22 mouse cellular contexts compared by ENCODE assay signal in genomic region chr3:34615526-34615925, GRCm38 (mm10). TPM values are rescaled to one million over a fixed set of nuclear protein-coding genes. Genes with fewer than 3 reads are reported as not detected.
DNase-seq lines count a peak whose midpoint lies in the region; ATAC-seq and TF ChIP-seq lines count a peak whose summit lies in the region.
"Had no signal": no experiment of that assay in that cellular context is flagged by ENCODE, and none has a peak within 500 bp of the region (broad histone marks: within the 10 kb centered on the region; RNA-seq: fewer than 3 reads in every experiment).

No protein-coding gene starts in this region.

- H3K9ac ChIP-seq in embryonic facial prominence, embryonic 12.5 days, result no peak overlapping the region
- no peak overlapping the region for H3K9ac ChIP-seq in heart, adult 2 months (ENCODE audit: low read depth, low read length)
- no peak overlapping the region for H3K9ac ChIP-seq in lung, postnatal 0 days (replicated peaks; ENCODE audit: low read depth)
- H3K9ac ChIP-seq in limb, embryonic 15.5 days, result no peak overlapping the region
- H3K9ac ChIP-seq: heart, embryonic 13.5 days; hindbrain, embryonic 15.5 days; liver, postnatal 0 days; neural tube, embryonic 12.5 days had no signal

- no peaks in the 10 kb centered on the region for H3K36me3 ChIP-seq in embryonic facial prominence, embryonic 12.5 days
- H3K36me3 ChIP-seq in embryonic facial prominence, embryonic 10.5 days (replicated peaks), result peaks cover 7% of the 10 kb centered on the region
- no peaks in the 10 kb centered on the region for H3K36me3 ChIP-seq in heart, adult 2 months (ENCODE audit: control insufficient read depth, insufficient read depth, low read length)
- no peaks in the 10 kb centered on the region for H3K36me3 ChIP-seq in lung, postnatal 0 days (ENCODE audit: insufficient read depth, low read length)
- no peaks in the 10 kb centered on the region for H3K36me3 ChIP-seq in limb, embryonic 15.5 days
- H3K36me3 ChIP-seq: heart, embryonic 13.5 days; hindbrain, embryonic 15.5 days; neural tube, embryonic 12.5 days had no signal

- no peaks in the 10 kb centered on the region for H3K4me1 ChIP-seq in embryonic facial prominence, embryonic 12.5 days
- H3K4me1 ChIP-seq in embryonic facial prominence, embryonic 10.5 days, result no peaks in the 10 kb centered on the region; the same call in 1 of the 2 replicates
- no peaks in the 10 kb centered on the region for H3K4me1 ChIP-seq in heart, adult 2 months (ENCODE audit: control insufficient read depth, insufficient read depth, low read length)
- no peaks in the 10 kb centered on the region for H3K4me1 ChIP-seq in lung, postnatal 0 days (ENCODE audit: insufficient read depth, low read depth, low read length)
- no peaks in the 10 kb centered on the region for H3K4me1 ChIP-seq in lung, adult 2 months (ENCODE audit: control insufficient read depth, insufficient read depth, low read length)
- H3K4me1 ChIP-seq in limb, embryonic 15.5 days, result no peaks in the 10 kb centered on the region
- H3K4me1 ChIP-seq: hindbrain, embryonic 15.5 days; megakaryocyte, embryonic 14.5 days; neural tube, embryonic 12.5 days had no signal

- no peak overlapping the region for H3K4me2 ChIP-seq in embryonic facial prominence, embryonic 12.5 days (replicated peaks)
- H3K4me2 ChIP-seq in lung, postnatal 0 days (replicated peaks; ENCODE audit: low read depth, low read length), result no peak overlapping the region
- no peak overlapping the region for H3K4me2 ChIP-seq in limb, embryonic 15.5 days
- H3K4me2 ChIP-seq: heart, embryonic 13.5 days; hindbrain, embryonic 15.5 days; neural tube, embryonic 12.5 days had no signal

- 74% methylated on average over 15 of the region's 15 CpGs for WGBS in embryonic facial prominence, embryonic 12.5 days
- WGBS in embryonic facial prominence, embryonic 10.5 days, result 81% methylated on average over 15 of the region's 15 CpGs
- 59% methylated on average over 15 of the region's 15 CpGs for WGBS in heart, adult 2 months
- 49% methylated on average over 15 of the region's 15 CpGs for WGBS in lung, postnatal 0 days
- WGBS in lung, adult 2 months, result 61% methylated on average over 15 of the region's 15 CpGs
- WGBS in limb, embryonic 15.5 days, result 55% methylated on average over 15 of the region's 15 CpGs

- H3K27ac ChIP-seq in embryonic facial prominence, embryonic 12.5 days, result no peak overlapping the region
- no peak overlapping the region for H3K27ac ChIP-seq in embryonic facial prominence, embryonic 10.5 days (replicated peaks)
- H3K27ac ChIP-seq in heart, adult 2 months, result no peak overlapping the region
- no peak overlapping the region for H3K27ac ChIP-seq in lung, postnatal 0 days (ENCODE audit: low read length)
- H3K27ac ChIP-seq in limb, embryonic 15.5 days, result no peak overlapping the region
- H3K27ac ChIP-seq: heart, embryonic 13.5 days; hindbrain, embryonic 15.5 days; neural tube, embryonic 12.5 days had no signal

- TF ChIP-seq EP300 in heart, adult 2 months (IDR thresholded peaks at IDR 0.05; ENCODE audit: insufficient read depth, low read depth, low read length), result no peak
- no peak for TF ChIP-seq EP300 in lung, postnatal 0 days (IDR thresholded peaks at IDR 0.05)

- H3K9me3 ChIP-seq in embryonic facial prominence, embryonic 12.5 days, result no peaks in the 10 kb centered on the region
- H3K9me3 ChIP-seq in embryonic facial prominence, embryonic 10.5 days, result no peaks in the 10 kb centered on the region
- H3K9me3 ChIP-seq in lung, postnatal 0 days (ENCODE audit: low read length), result no peaks in the 10 kb centered on the region
- no peaks in the 10 kb centered on the region for H3K9me3 ChIP-seq in limb, embryonic 15.5 days
- H3K9me3 ChIP-seq: heart, embryonic 13.5 days; hindbrain, embryonic 15.5 days; neural tube, embryonic 12.5 days had no signal

- H3K27me3 ChIP-seq in embryonic facial prominence, embryonic 12.5 days, result no peaks in the 10 kb centered on the region
- no peaks in the 10 kb centered on the region for H3K27me3 ChIP-seq in embryonic facial prominence, embryonic 10.5 days (replicated peaks; ENCODE audit: low read depth, poor library complexity, severe bottlenecking)
- no peaks in the 10 kb centered on the region for H3K27me3 ChIP-seq in heart, adult 2 months (ENCODE audit: control insufficient read depth, insufficient read depth, low read length)
- no peaks in the 10 kb centered on the region for H3K27me3 ChIP-seq in lung, postnatal 0 days (replicated peaks; ENCODE audit: insufficient read depth, low read length)
- no peaks in the 10 kb centered on the region for H3K27me3 ChIP-seq in limb, embryonic 15.5 days
- H3K27me3 ChIP-seq: heart, embryonic 13.5 days; hindbrain, embryonic 15.5 days; megakaryocyte, embryonic 14.5 days; neural tube, embryonic 12.5 days had no signal

- no peak for DNase-seq in embryonic facial prominence, embryonic 10.5 days (ENCODE audit: low spot score)
- peak; percentile 12 for DNase-seq in heart, postnatal 4 days
- no peak for DNase-seq in heart, adult 2 months
- peak; percentile 12 for DNase-seq in lung, postnatal 0 days (ENCODE audit: low spot score)
- DNase-seq in lung, adult 2 months, result no peak
- DNase-seq in ovary, adult 18-20 months (ENCODE audit: low spot score), result no peak
- DNase-seq: adrenal gland, adult 8-10 months; cerebellum, adult 11 months; cerebellum, postnatal 25 days; gastrocnemius, postnatal 14 days; kidney, adult 2 months; kidney, postnatal 14 days; liver; liver, postnatal 0 days; right cerebral cortex, postnatal 25 days; thymus, postnatal 14 days had no signal

- 0 out of 2 replicates have a peak, but pooled peaks have one; percentile 28 for ATAC-seq in embryonic facial prominence, embryonic 12.5 days (ENCODE audit: insufficient number of reproducible peaks, insufficient read depth, low FRiP score, low TSS enrichment)
- peak; percentile 53; the same call in 1 of the 2 replicates for ATAC-seq in lung, postnatal 0 days
- ATAC-seq in limb, embryonic 15.5 days (ENCODE audit: insufficient number of reproducible peaks, low FRiP score, low TSS enrichment, low read depth), result peak; percentile 55; the same call in 1 of the 2 replicates
- ATAC-seq: liver, postnatal 0 days had no signal

- intact Hi-C loops in heart, adult 2 months (cut with DNase I), result no loop called here

- no peak for TF ChIP-seq POLR2A in heart, adult 2 months (IDR thresholded peaks at IDR 0.05; ENCODE audit: insufficient read depth, low read depth, low read length)
- TF ChIP-seq POLR2A in lung, adult 2 months (IDR thresholded peaks at IDR 0.05; ENCODE audit: borderline replicate concordance, extremely low read depth, low read depth, low read length), result no peak

- H3K79me2 ChIP-seq in heart, adult 2 months (replicated peaks; ENCODE audit: control insufficient read depth, insufficient read depth, low read length), result no peaks in the 10 kb centered on the region

- no peak overlapping the region for H3K4me3 ChIP-seq in embryonic facial prominence, embryonic 12.5 days
- no peak overlapping the region for H3K4me3 ChIP-seq in embryonic facial prominence, embryonic 10.5 days
- H3K4me3 ChIP-seq in heart, adult 2 months, result no peak overlapping the region
- no peak overlapping the region for H3K4me3 ChIP-seq in lung, postnatal 0 days (ENCODE audit: low read depth, low read length)
- H3K4me3 ChIP-seq in lung, adult 2 months (replicated peaks; ENCODE audit: extremely low read depth, low read depth, low read length), result no peak overlapping the region
- H3K4me3 ChIP-seq in limb, embryonic 15.5 days, result no peak overlapping the region
- H3K4me3 ChIP-seq: heart, embryonic 13.5 days; hindbrain, embryonic 15.5 days; megakaryocyte, embryonic 14.5 days; neural tube, embryonic 12.5 days had no signal

- no peak for TF ChIP-seq CTCF in heart, adult 2 months (IDR thresholded peaks at IDR 0.05)
- TF ChIP-seq CTCF in lung, postnatal 0 days (IDR thresholded peaks at IDR 0.05), result no peak
- TF ChIP-seq CTCF in lung, adult 2 months (IDR thresholded peaks at IDR 0.05; ENCODE audit: insufficient read depth, low read length), result no peak

RNA-seq across cellular contexts. Expression of gene Sox2, which starts 34.7 kb away (rescaled TPM):
- polyA plus RNA-seq in embryonic facial prominence, embryonic 12.5 days (2016; fragmentation: Nextera tagmentation; extraction: Ambion mirVana), result 11.4 and 13.5 TPM in 2 replicates
- 12.2 and 16.1 TPM in 2 replicates for polyA plus RNA-seq in embryonic facial prominence, embryonic 10.5 days (2016; fragmentation: Nextera tagmentation; extraction: Ambion mirVana)
- total RNA-seq in heart, postnatal 4 days (2021), result not detected
- total RNA-seq in heart, adult 2 months (2021), result not detected
- polyA plus RNA-seq in heart, adult 2 months (2012; rRNA removed), result 0.66 TPM in 1 of 2 replicates, not detected in the other
- polyA plus RNA-seq in lung, postnatal 0 days (2015; fragmentation: Nextera tagmentation; extraction: Ambion mirVana), result 2.8 and 3.2 TPM in 2 replicates
- 14.2 and 16.0 TPM in 2 replicates for polyA plus RNA-seq in lung, adult 2 months (2012; rRNA removed)
- 0.38 TPM in 2 replicates for polyA plus RNA-seq in limb, embryonic 15.5 days (2015; fragmentation: Nextera tagmentation; extraction: Ambion mirVana)
- polyA plus RNA-seq: liver, postnatal 0 days had no signal

Comparison
In these comparisons a context has a peak if more than half of its experiments do, and no peak if none do; other contexts are left out.
1. DNase-seq: peak in heart, postnatal 4 days (single experiment) and lung, postnatal 0 days (single experiment); none in embryonic facial prominence, embryonic 10.5 days (single experiment), heart, adult 2 months (0 of 2), lung, adult 2 months (single experiment) and ovary, adult 18-20 months (single experiment).
2. Peak in every context shown above with its lines, with median percentiles within 50 percentile points of each other: ATAC-seq.